Mouse (Mus musculus): ENCODE measurements at regions not wholly inside any gene's neighbourhood (a gene's known extent, or its start where the extent isn't known, plus 50 kb on each side); places are given as distances from the start of the nearest gene placed in this dataset.

DNA sequence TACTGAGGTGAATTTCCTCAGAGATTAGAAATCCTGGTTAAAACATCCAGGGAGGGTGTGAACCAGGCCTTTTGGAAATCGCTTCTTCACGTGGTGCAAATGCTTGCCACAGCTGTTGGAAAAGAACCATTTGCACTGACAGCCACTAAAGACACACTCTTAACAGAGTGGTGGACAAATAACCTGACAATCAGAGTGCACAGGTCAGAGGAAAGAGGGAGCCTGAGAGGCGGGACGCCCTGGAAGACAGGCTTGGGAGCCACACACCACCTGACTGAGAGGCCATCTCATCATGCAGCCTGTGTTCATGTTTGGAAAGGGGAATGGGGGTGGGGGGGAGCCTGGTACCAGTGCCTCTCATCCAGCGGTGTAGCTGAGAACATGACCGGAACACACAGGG lies 87.0 kb upstream of the Gm11983 start:
- no peak for DNase-seq (ENCODE audit: low spot score in 2 of 2)

DNA sequence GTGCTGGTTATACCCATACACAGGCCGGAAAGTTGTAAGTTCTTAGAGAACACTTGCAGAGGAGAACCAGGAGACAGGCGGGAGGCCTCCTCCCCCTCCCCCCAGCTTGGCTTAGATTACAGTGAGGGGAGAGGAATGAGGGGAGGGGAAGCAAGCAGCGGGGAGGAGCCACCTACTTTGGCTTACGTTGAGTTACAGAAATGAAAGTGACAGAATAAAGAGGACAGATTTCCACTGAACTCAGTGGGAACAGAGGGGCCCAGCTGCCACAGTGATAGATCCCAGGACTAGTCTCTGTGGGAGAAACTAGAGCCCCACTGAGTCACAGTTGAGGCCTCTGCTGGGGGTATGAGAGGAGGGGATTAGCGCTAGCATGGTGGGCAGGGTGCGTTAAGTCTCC lies 86.5 kb upstream of the Gm11983 start:
- no peak for DNase-seq (ENCODE audit: low spot score in 2 of 2)

DNA sequence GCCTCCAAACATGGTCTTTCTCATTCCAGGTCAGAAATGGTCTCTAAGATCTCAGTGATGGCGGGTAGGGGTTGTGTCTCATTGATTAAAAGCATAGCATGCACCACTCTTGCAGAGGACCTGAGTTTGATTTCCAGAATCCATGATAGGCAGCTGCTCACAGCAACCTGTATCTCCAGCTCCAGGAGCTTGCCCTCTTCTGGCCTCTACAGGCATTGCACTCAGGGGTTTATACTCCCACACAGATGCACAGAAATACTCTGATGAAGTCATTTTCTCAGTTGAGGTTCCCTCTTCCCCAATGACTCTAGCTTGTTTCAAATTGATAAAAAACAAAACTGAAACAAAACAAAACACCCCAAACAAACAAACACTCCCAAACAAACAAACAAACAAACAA lies 81.1 kb upstream of the Gm11983 start:
- no peak for DNase-seq (ENCODE audit: low spot score in 2 of 2)

DNA sequence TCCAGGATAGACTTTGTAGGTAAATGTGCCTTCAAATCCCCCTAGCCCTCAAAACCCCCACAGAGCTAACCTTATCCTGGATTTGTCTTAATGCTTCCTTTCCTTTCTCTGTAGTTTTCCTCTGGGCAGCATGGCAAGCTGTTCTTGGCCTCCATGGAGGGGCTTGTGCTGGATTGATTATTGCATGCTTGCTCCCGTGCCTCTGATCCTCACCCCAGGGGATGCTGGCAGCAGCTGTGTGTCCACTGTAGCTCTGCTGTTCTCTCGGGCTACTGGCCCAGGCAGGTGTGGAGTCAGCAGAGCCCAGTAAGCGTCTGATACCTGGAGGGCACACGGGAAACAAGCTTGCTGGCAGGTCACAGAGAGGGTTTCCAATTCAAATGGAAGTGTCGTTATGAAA lies 68.2 kb upstream of the Gm11983 start:
- DNase-seq (ENCODE audit: low spot score in 2 of 2): no peak

DNA sequence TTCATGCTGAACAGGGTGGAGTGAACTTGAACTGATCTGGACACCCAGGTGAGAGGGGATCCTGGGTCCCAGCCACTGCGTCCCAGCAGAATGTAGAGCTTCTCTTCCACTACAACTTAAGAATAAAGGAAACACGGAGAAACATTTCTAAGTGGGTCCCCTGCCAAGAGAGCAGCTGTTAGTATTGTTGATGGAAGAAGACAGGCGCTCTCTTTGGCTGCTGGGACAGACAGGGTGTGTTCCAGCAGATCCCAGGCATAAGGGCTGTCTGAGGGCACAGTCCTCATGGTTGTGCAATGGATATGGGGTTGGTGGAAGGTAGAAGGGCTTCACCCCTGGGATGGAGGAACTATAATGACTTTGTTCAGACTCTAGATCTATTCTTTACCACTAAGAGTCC lies 65.5 kb upstream of the Gm11983 start:
- no peak for DNase-seq (ENCODE audit: low spot score in 2 of 2)

DNA sequence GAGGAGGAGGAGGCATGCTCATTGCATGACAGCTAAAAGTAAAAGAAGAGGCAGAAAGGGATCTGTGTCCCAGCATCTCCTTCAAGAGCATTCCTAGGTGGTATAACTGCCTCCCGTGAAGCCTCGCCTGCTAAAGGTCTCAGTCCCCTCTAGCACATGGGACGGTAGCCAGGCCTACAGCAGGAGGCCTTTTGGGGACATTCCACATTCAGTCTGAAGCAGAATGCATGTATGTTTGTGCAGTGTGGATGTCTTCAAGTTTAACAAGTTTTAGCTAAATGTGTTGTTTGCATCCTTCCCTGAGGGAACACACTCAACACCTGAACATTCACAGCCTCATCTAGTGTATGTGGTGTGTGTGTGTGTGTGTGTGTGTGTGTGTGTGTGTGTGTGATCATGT lies 64.8 kb upstream of the Gm11983 start:
- no peak for DNase-seq (ENCODE audit: low spot score in 2 of 2)

DNA sequence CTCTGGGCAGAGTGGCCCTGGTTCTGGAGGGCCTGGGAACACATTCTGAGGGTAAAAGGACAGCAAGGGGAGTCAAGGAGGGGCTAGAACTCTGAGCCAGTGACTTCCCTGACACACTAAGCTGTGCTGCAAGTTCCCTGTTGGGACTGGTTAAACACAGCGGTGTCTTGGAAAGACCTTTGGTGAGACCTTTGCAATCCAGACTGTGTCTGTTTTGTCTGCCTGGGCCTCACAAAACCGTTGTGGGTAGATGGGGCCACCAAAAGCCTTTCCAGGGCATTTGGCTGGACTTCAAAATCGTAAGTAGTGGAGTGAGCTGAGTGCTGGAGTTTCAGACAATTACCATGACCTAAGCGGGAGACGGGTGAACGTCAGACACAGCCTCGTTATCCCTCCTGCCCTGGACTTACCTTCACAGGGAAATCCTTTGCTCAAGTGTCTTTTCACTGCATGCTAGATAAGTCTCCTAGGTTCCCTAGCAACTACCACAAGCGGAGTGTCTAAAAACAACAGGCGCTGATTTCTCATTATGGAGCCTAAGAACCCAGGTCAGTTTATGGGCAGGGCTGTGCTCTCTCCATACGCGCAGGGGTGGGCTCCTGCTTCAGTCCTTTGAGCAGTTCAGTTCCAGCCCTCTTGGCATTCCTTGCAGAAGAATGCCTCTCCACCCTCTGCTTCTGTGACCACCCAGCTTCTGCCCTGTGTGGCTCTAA lies 63.5 kb upstream of the Gm11983 start:
- DNase-seq (ENCODE audit: low spot score in 2 of 2): no peak

DNA sequence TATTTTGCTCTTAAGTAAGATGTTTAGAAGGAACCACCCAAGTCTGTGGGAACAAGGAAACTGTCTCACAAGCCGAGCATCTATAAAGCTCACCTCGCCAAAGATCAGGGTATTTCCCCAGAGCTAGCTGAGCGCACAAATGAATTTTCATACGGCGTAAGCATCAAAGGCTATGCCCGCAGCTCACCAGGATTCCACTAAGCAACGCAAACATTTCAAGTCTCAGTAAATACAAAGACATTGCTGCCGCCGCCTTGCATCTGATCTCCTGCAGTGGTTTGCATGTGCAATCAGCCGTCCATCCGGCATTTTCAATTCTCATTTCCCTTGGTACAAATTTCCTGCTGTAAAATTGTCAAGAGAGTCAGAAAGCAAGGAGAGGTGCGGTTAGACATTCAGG lies 62.9 kb upstream of the Gm11983 start:
- no peak for DNase-seq (ENCODE audit: low spot score in 2 of 2)

DNA sequence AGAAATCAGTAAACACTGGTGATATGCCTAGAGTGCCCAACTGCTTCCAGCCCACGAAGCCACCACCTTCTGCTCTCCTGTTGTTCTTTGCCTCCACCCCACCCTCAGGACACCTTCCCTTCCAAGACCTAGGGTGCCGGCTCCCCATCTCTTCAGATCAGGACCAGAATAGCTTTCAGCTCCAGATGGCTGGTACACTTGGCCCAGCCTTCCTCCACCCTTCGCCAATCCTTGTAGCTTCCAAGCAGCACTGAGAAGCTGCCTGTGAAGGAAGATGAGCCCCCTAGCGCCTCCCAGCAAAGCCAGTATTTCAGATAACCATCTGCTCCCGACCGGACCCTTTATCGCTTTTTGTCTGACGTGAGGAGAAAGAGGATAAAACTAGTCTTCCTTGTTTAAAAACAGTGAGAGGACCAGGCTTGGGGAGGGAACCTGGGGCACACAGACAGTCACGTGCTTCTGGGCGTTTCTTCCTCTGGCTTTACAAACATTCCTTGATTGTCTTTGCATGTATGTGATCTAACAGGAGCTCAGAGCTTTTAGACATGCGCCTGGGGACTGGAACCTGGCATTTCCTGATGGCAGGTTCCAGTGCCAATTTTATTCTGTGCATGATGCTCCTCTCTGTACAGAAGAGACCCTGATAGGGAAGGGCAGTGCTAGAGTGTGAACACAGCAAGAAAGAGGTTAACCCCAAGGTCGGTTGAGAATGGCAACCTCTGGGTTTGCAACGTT lies 62.0 kb upstream of the Gm11983 start:
- peak in 1 of 2 experiments; percentile 24 for DNase-seq (ENCODE audit: low spot score in 2 of 2)

DNA sequence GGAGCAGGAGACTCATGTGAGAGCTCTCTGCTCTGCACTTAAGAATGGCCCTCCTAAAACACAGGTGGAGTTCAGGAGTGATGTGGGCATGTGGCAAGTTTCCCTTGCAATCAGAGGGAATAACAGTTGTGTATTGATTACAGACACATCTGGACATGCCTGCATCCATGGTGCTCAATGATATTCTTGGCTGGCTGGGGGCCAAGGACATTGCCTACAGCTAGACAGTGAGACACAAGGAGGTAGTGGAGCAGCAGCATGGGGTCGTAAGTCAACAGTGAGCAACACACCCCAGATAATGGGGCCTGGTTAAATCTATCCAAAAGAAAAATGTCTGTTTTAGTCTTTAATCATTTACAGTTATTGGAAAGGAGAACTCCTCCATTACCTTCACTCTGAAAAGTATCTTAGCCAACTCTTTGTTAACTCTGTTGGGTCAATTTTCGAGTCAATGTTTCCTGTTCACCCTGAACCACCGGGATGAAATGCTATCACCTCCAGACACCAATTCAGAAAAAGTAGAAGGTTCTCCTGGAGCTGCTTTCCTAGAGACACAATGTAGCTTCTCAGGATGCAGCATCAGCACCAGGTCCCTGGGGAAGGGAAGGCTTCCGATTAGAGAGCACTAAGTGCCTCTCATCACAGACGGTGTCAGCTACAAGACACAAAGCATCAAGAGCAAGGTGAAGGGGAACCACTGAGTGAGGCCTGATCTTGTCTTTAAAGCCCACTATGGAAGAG lies 61.1 kb upstream of the Gm11983 start:
- DNase-seq (ENCODE audit: low spot score in 2 of 2): no peak

DNA sequence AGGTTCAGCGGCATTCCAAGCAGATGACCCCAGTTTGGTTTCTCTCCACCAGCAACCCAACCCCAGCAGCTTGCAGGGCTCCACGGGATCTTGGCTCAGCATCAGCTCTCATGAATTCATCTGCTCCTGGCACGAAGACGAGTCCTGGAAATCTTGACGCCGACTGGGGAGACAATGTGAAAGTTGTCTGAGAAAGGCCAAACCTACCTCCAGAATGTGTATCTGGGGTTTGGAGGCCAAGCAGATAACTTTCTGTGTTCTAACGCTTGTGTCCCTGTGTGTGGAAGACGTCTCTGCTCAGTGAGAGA lies 58.3 kb upstream of the Gm11983 start:
- no peak for DNase-seq (ENCODE audit: low spot score in 2 of 2)

DNA sequence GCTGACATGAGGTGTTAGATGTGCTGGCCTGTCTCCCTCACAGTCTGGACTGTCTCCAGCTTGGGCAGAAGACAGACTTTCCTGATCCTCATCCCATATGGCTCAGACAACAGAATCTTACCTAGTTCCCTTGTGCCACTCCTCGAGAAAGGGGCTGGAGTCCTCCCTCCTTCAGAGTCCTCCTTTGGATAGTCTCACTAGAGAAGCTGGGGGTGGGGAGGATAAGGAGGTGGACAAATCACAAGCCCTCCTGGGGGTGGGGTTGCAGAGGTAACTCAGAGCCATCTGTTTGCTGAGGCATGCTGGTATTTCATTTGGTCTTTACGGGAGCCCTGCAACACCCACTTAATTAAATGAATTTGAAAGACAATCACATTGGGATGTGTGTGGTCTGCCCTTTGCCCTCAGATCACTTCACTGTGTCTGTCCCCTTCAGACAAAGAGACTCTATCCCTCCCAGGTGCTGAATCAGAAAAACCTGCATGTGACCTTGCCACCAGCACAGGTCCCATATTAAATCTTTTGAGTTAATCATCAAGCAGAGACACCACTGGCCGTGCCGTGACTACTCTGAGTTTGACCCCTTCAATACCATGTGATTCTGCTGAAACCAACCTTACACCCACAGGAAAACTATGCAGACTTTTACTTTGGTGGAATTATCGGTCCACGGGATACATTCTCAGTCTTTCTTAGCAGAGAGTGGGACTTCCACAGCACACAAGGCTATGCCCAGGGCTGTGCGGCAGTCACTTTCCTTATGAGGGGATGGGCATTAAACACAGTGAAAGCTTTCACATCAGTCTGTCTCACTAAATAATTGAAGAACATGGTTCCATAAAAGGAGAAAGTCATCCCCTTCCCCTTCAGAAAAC lies 57.7 kb upstream of the Gm11983 start:
- DNase-seq (ENCODE audit: low spot score in 2 of 2): no peak

DNA sequence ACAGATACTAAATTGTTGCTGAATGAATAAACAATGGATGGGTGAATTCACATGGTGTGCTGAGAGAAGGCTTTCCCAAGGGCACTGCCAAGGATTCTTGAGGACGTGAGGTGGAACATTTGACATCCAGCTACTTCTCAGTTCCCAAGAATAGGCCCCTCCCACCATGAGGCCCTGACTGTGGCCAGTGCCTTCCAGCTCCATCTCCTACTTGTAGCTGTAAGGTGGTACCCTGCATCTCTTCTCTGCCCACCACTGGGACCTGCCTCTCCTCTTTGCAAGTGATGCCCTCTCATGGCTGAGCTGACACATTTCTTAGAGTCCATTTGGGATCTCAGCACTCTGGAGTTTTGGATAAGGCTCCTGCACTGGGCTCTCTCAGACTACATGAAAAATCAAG lies 56.3 kb upstream of the Gm11983 start:
- DNase-seq (ENCODE audit: low spot score in 2 of 2): no peak

DNA sequence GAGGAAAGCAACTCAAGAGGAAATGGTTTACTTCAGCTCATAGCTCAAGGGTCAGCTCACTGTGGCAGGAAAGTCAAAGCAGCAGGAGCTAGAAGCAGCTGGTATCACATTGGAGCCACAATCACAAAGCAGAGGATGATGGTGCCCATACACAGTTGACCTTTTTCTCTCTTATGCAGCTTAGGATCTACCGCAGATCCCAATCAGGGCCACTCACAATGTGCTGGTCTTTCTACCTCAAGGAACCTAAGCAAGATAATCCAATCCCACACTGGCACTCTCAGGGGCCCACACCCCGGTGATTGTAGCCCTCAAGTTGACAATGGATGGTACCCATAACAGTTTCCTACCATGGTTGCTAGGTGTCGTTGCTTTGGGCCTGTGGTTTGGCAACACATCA lies 55.6 kb upstream of the Gm11983 start:
- DNase-seq (ENCODE audit: low spot score in 2 of 2): no peak

DNA sequence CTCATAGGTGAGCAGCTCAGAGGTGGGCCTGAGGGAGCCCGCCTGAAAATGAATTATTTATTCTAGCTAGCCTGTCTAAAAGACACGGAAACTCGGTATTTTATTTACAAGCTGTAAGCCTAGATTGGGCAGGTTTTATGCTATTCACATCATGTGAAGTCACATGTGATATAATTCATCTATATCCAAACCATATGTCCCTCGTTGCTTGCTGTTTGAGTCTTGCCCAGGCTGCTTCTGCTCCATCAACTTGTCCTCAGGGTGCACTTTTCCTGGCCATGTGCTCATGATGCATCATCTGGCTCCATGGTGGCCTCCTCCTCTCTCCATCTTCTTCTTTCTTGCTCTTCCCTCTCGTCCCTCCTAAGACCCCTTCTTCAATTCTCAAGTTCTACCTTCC lies 53.0 kb upstream of the Gm11983 start:
- DNase-seq (ENCODE audit: low spot score in 2 of 2): no peak

DNA sequence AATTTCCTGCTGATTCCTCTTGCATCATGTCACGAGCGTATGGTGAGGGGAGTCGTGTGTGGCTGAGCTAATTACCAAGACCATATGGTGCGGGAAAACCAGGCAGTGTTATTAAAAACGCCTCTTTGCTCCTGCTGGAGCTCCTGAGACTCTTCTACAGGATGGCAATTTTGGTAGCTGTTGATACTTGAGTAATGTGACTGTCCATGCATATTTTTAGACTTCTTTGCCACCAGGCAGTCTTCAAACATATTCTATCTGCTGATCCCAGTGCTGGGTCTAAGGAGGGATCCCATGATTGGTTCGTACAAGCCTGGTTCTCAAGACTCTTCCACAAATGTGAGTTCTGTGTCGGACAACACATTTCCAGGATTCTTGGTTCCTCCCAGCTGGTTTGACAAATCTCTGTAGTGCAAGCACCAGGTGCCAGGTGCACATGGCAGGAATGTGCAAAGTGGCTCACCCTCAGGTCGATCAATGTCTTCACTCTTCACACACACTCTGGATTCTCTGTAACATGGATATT lies 52.3 kb upstream of the Gm11983 start:
- DNase-seq (ENCODE audit: low spot score in 2 of 2): peak; percentile 34 to 40

DNA sequence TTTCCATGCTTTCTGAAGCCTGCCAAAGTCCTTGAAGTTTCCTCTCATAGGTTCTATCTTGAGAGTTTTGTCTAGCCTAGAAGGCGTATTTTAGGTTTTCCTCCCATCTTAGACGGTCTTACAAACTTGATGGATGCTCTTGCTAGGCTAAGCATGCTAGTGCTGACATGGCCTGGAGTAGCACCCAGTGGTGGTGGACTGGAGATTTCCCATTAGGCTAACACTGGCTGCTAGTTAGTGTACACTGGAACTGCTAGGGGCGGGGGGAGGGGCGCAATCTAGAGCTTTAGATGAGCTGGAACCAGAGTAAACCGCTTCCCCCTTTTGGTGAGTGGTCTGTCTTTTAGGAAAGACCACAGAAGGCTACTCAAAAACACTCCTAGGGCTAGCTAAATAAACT lies 51.7 kb upstream of the Gm11983 start:
- DNase-seq (ENCODE audit: low spot score in 2 of 2): no peak
